Mouse (Mus musculus) intestine, postnatal 0 days (tissue): Measurements from ENCODE around the gene Cd320. TPM values are rescaled to one million over a fixed set of nuclear protein-coding genes. Genes with fewer than 3 reads are reported as not detected.
"Not testable (repeated sequence)": the region's sequence is repeated elsewhere in the genome, so short reads cannot be mapped to it uniquely, and the experiment has no call there.

Experiments
- ATAC-seq: fragments of 200-750 bp; cut with Nextera tagmentation; 2 replicates; pipeline ENCODE4 v1.8.0; 2017; ENCODE audit warnings: mild to moderate bottlenecking, moderate TSS enrichment, moderate library complexity
- H3K27ac ChIP-seq: fragments of 300-500 bp; sonication (generic); 2 replicates; pipeline ENCODE4 v1.5.1; 2014; ENCODE audit warnings: mild to moderate bottlenecking, low read depth, low read length, moderate library complexity
- H3K27me3 ChIP-seq: fragments of 300-500 bp; sonication (generic); replicated peaks from 2 replicates; pipeline ENCODE4 v1.6.1; 2014; ENCODE audit warnings: low read length, mixed read lengths; ENCODE audit not compliant: control insufficient read depth, insufficient read depth
- H3K36me3 ChIP-seq: fragments of 300-500 bp; sonication (generic); 2 replicates; pipeline ENCODE4 v1.6.1; 2014; ENCODE audit warnings: mild to moderate bottlenecking, moderate library complexity; ENCODE audit not compliant: control insufficient read depth, insufficient read depth
- H3K4me1 ChIP-seq: fragments of 300-500 bp; sonication (generic); replicated peaks from 2 replicates; pipeline ENCODE4 v1.6.1; 2014; ENCODE audit warnings: antibody characterized with exemption, low read length, mixed read lengths; ENCODE audit not compliant: control insufficient read depth, insufficient read depth
- H3K4me2 ChIP-seq: fragments of 300-500 bp; sonication (generic); replicated peaks from 2 replicates; pipeline ENCODE4 v1.6.1; 2014; ENCODE audit warnings: low read depth, mild to moderate bottlenecking, moderate library complexity
- H3K4me3 ChIP-seq: fragments of 300-500 bp; sonication (generic); 2 replicates; pipeline ENCODE4 v1.5.1; 2014; ENCODE audit warnings: low read depth, low read length
- H3K9ac ChIP-seq: fragments of 300-500 bp; sonication (generic); 2 replicates; pipeline ENCODE4 v1.6.1; 2014; ENCODE audit warnings: mild to moderate bottlenecking, low read depth, low read length
- H3K9me3 ChIP-seq: fragments of 300-500 bp; sonication (generic); 2 replicates; pipeline ENCODE4 v1.6.1; 2016; ENCODE audit warnings: mixed run types; ENCODE audit not compliant: control insufficient read depth
- CTCF ChIP-seq: sonication (generic); IDR thresholded peaks from 2 replicates; pipeline ENCODE4 v1.5.1; 2016; ENCODE audit warnings: low read depth, mild to moderate bottlenecking, control low read depth, antibody characterized with exemption, moderate library complexity
- WGBS: fragments of 180-500 bp; shearing (Covaris S2); extraction: QIAGEN DNeasy Blood & Tissue Kit; methylation state at CpG from one replicate; pipeline ENCODE4 v1.1.7; 2014; 5-methylcytosine and 5-hydroxymethylcytosine counted together
- polyA plus RNA-seq: library from polyadenylated mRNA; unstranded; fragments of >200 nt; fragmentation: Nextera tagmentation; extraction: Ambion mirVana; gene quantifications from 2 replicates; pipeline ENCODE4 v1.2.1, GENCODE M21; 2015

The Cd320 gene
- polyA plus RNA-seq, 1 experiment from 2014 or later = 16.8 TPM

- 88% methylated on average over 5 of the region's 6 CpGs for WGBS
- no peak for ATAC-seq
- Histone ChIP-seq H3K36me3 (peaks cover 22% of the 10 kb centered on the region), H3K4me1 (peaks cover 12% of the 10 kb centered on the region), H3K9me3 (no peaks in the 10 kb centered on the region), H3K4me3 (no peak overlapping the region), H3K27ac (no peak overlapping the region), H3K4me2 (no peak overlapping the region), H3K27me3 (no peaks in the 10 kb centered on the region), H3K9ac (no peak overlapping the region)
- TF ChIP-seq CTCF = no peak
Measured at GRCm38 (mm10) chr17:33815399-33815798, 27.5 kb upstream of the Cd320 start.

DNA sequence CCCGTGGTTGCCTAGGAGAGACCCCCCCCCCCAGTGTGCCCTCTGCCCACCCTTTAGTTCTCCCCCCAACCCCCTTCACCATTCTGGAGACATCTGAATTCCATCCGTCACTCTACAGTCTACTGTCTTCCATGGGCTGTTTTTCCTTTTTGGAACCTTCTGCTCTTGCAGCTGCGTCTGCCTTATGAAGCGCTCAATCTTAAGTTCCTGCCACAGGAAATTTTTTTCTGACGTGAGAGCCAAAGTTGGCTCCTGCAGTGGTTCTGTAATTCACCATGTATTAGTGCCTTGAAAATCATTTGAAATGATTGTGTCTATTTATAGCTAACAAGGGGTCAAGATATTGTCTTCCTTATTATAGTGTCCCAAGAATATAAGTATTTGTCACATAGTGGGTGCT lies 26.3 kb upstream of the Cd320 start:
- WGBS = 61% methylated on average over 5 of the region's 5 CpGs
- 0 out of 2 replicates have a peak overlapping the region, but pooled peaks have one; percentile 62 for H3K9ac ChIP-seq
- peak overlapping the region; percentile 90; the same call in 1 of the 2 replicates for H3K27ac ChIP-seq

GRCm38 (mm10) chr17:33817184-33817968 lies 25.5 kb upstream of the Cd320 start:
- H3K9me3 ChIP-seq = no peaks in the 10 kb centered on the region

More for the DNA sequence above, 26.3 kb upstream of the Cd320 start:
- no peaks in the 10 kb centered on the region for H3K27me3 ChIP-seq
- no peak for TF ChIP-seq CTCF
- peaks cover 35% of the 10 kb centered on the region for H3K36me3 ChIP-seq
- peak overlapping the region; percentile 56 for H3K4me3 ChIP-seq
- H3K9me3 ChIP-seq = no peaks in the 10 kb centered on the region
- ATAC-seq = no peak
- H3K4me1 ChIP-seq = peaks cover 12% of the 10 kb centered on the region
- peak overlapping the region; percentile 89; the same call in 1 of the 2 replicates for H3K4me2 ChIP-seq

GRCm38 (mm10) chr17:33817969-33818643 lies 24.8 kb upstream of the Cd320 start:
- H3K36me3 ChIP-seq = peaks cover 50% of the 10 kb centered on the region

More at GRCm38 (mm10) chr17:33817184-33817968, 25.5 kb upstream of the Cd320 start:
- Histone ChIP-seq H3K4me2 (peak overlapping the region; percentile 89), H3K27me3 (no peaks in the 10 kb centered on the region), H3K9ac (peak overlapping the region; percentile 62), H3K27ac (peak overlapping the region; percentile 90), H3K4me3 (peak overlapping the region; percentile 56), H3K4me1 (peaks cover 12% of the 10 kb centered on the region), H3K36me3 (peaks cover 42% of the 10 kb centered on the region)
- under 1% methylated on average over 89 of the region's 89 CpGs for WGBS
- TF ChIP-seq CTCF = no peak; the same call in 1 of the 2 replicates
- peak; percentile 97 for ATAC-seq

GRCm38 (mm10) chr17:33822436-33822959 lies 20.4 kb upstream of the Cd320 start:
- H3K4me2 ChIP-seq = no peak overlapping the region
- ATAC-seq = no peak
- H3K9me3 ChIP-seq = no peaks in the 10 kb centered on the region
- peaks cover 9% of the 10 kb centered on the region for H3K4me1 ChIP-seq
- TF ChIP-seq CTCF = peak; percentile 53
- H3K27ac ChIP-seq = no peak overlapping the region
- no peak overlapping the region for H3K9ac ChIP-seq
- 90% methylated on average over 1 of the region's 1 CpGs for WGBS
- no peak overlapping the region for H3K4me3 ChIP-seq
- peaks cover 55% of the 10 kb centered on the region for H3K36me3 ChIP-seq
- no peaks in the 10 kb centered on the region for H3K27me3 ChIP-seq

More at GRCm38 (mm10) chr17:33817969-33818643, 24.8 kb upstream of the Cd320 start:
- H3K27me3 ChIP-seq = no peaks in the 10 kb centered on the region
- 18% methylated on average over 33 of the region's 33 CpGs for WGBS
- no peaks in the 10 kb centered on the region for H3K9me3 ChIP-seq
- H3K27ac ChIP-seq = peak overlapping the region; percentile 73
- ATAC-seq = no peak
- peak overlapping the region; percentile 89 for H3K4me2 ChIP-seq
- H3K4me3 ChIP-seq = peak overlapping the region; percentile 56
- peaks cover 12% of the 10 kb centered on the region for H3K4me1 ChIP-seq
- H3K9ac ChIP-seq = peak overlapping the region; percentile 62
- TF ChIP-seq CTCF = no peak

DNA sequence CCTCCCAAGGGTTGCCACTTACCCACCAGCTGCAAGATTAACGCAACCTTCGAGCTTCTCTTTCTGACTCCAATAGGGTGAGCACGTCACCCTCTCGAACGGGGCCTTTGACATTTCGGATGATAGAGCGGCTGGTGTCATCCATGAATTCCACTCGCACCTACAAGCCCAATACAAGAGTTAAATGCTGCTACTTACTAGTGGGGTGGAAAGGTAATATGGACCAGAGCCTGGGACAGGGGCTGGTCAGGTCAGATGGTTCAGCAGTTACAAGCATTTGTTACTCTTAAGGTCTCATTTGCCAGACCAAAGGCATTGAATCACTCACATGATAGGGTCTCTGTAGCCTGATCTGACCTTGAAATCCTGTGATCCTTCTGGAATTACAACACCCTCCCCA lies 19.7 kb upstream of the Cd320 start:
- not testable (repeated sequence) for H3K9me3 ChIP-seq, H3K27ac ChIP-seq, H3K27me3 ChIP-seq, ATAC-seq, H3K4me1 ChIP-seq
- Histone ChIP-seq H3K36me3 (peaks cover 60% of the 10 kb centered on the region), H3K4me3 (peak overlapping the region; percentile 78), H3K4me2 (peak overlapping the region; percentile 74), H3K9ac (peak overlapping the region; percentile 86)
- WGBS = 57% methylated on average over 8 of the region's 8 CpGs
